Mouse (Mus musculus): Measurements from ENCODE around the gene Hoxb3. TPM values are rescaled to one million over a fixed set of nuclear protein-coding genes. Genes with fewer than 3 reads are reported as not detected.

The Hoxb3 gene
- polyA plus RNA-seq, 1 experiment from 2014 or later = 0.36 TPM

DNA sequence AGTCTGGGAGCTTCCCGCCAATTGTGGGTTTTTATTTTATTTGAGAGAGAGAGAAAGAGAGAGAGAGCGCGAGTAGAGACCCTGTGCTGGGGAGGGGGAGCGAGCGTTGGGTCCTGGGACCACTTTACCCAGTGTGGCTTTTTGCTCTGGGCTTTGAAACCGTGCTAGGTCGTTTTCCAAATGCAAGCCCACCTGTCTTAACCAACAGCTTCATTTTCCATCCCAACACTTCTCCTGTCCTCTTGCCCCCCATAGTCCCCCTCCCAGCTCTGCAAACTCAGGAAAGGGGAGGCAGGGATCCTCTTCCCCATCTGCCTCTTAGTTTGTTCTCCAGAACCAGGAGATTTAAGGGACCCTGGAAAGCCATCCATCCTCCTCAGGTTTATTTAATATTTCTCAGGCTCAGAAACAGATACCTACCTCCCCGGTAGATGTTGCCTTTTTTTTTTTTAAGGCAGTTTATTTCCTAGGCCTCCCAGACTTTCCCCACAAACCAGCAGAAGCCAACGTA lies 31.7 kb downstream of the Hoxb3 start:
- 12% methylated on average over 9 of the region's 9 CpGs for WGBS (ENCODE audit: insufficient replicate concordance)
- no peak for ATAC-seq
- H3K4me2 ChIP-seq = peak overlapping the region; percentile 50
- H3K9ac ChIP-seq = 0 out of 2 replicates have a peak overlapping the region, but pooled peaks have one; percentile 55
- peak overlapping the region; percentile 26; the same call in 1 of the 2 replicates for H3K4me3 ChIP-seq
- no peaks in the 10 kb centered on the region for H3K9me3 ChIP-seq (replicated peaks)
- no peaks in the 10 kb centered on the region for H3K4me1 ChIP-seq
- peak overlapping the region; percentile 43; the same call in 1 of the 2 replicates for H3K27ac ChIP-seq
- peaks cover 85% of the 10 kb centered on the region for H3K27me3 ChIP-seq (replicated peaks)
- H3K36me3 ChIP-seq = no peaks in the 10 kb centered on the region

DNA sequence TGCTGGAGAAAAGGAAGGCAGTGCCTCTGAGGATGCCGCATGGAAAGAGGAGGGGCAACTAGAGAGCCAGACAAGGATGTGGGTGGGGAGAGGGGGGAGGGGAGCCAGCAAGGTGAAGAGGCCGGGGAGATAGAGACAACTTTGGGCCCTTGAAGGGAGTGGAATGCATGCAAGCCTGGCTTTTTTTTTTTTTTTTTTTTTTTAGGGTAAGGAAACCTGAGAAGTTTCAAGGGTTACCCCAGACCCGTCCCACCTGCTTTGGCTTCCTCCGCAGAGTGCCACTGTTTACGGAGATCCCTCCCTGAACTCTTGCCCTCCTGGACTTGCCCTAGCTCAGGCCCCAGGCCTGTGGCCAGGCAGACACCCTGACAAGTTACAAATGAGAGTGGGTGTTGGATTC lies 40.7 kb downstream of the Hoxb3 start:
- no peak overlapping the region for H3K4me3 ChIP-seq
- no peak overlapping the region for H3K9ac ChIP-seq
- H3K27me3 ChIP-seq (replicated peaks) = peaks cover 75% of the 10 kb centered on the region
- H3K4me2 ChIP-seq = no peak overlapping the region
- H3K4me1 ChIP-seq = no peaks in the 10 kb centered on the region
- no peaks in the 10 kb centered on the region for H3K36me3 ChIP-seq
- no peak for ATAC-seq
- 12% methylated on average over 5 of the region's 5 CpGs for WGBS (ENCODE audit: insufficient replicate concordance)
- H3K27ac ChIP-seq = no peak overlapping the region
- H3K9me3 ChIP-seq (replicated peaks) = no peaks in the 10 kb centered on the region

DNA sequence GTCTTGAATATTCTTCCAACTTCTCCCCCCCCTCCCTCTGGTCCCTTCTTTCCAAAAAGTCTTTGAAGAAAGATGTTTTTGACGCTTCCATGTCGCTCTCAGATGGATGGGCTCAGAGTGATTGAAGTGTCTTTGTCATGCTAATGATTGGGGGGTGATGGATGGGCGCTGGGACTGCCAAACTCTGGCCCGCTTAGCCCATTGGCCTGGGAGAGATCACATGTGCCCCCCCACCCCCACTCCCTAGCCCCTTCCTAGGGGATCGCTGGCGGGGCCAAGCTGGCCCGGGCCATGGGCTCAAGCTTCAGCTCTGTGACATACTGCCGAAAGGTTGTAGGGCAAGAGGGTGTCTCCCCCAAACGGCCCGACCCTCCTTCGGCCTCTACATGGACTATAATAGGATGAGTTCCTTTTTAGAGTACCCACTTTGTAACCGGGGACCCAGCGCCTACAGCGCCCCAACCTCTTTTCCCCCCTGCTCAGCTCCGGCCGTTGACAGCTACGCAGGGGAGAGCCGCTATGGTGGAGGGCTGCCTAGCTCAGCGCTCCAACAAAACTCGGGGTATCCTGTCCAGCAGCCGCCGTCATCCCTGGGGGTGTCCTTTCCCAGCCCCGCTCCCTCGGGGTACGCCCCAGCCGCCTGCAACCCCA lies 42.4 kb downstream of the Hoxb3 start, which contains the start of gene Hoxb1:
Hoxb1 (plus strand) TSS at position 312 of the 651 bp plus-strand sequence.
- peaks cover 87% of the 10 kb centered on the region for H3K27me3 ChIP-seq (replicated peaks)
- H3K27ac ChIP-seq = no peak within 1 kb of the TSS
- no peaks in the 10 kb centered on the region for H3K4me1 ChIP-seq
- WGBS (ENCODE audit: insufficient replicate concordance) = 13% methylated on average over 26 of the region's 26 CpGs
- peak within 1 kb of the TSS; percentile 19; the same call in 1 of the 2 replicates for H3K4me2 ChIP-seq
- H3K9ac ChIP-seq = no peak within 1 kb of the TSS
- H3K4me3 ChIP-seq = no peak within 1 kb of the TSS
- no peaks in the 10 kb centered on the region for H3K36me3 ChIP-seq
- ATAC-seq = no peak
- no peaks in the 10 kb centered on the region for H3K9me3 ChIP-seq (replicated peaks)

DNA sequence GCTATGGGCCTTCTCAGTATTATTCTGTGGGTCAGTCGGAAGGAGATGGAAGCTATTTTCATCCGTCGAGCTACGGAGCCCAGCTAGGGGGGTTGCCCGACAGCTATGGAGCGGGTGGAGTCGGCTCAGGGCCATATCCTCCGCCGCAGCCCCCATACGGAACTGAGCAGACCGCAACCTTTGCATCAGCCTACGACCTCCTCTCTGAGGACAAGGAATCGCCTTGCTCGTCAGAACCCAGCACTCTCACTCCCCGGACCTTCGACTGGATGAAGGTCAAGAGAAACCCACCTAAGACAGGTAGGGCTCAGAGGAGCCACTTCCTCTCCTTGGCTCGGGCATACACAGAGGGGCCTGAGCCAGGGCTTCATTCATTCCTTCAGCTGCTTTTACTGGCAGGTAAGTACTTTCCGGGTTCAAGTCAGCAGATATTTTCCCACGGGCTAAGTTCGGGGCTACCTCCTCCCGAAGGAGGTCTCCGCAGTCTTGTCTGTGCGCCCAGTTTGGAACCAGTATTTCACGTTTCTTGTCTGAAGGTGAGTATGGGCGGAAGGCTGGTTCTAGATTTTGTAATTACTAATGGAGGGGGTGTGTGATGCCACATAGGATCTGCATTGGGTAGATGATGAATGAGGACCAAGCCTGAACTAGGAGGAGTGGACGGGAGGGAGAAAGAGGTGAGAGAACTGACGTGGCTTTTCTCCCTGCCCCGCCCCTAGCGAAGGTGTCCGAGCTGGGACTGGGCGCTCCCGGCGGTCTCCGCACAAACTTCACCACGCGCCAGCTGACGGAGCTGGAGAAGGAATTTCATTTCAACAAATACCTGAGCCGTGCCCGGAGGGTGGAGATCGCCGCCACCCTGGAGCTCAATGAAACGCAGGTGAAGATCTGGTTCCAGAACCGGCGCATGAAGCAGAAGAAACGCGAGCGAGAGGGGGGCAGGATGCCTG lies 43.2 kb downstream of the Hoxb3 start:
- WGBS (ENCODE audit: insufficient replicate concordance) = 6% methylated on average over 47 of the region's 47 CpGs
- ATAC-seq = no peak
- Histone ChIP-seq H3K9me3 (replicated peaks) (no peaks in the 10 kb centered on the region), H3K4me3 (no peak overlapping the region), H3K4me2 (peak overlapping the region; percentile 19; the same call in 1 of the 2 replicates), H3K27me3 (replicated peaks) (peaks cover 93% of the 10 kb centered on the region), H3K4me1 (no peaks in the 10 kb centered on the region), H3K27ac (no peak overlapping the region), H3K9ac (no peak overlapping the region), H3K36me3 (no peaks in the 10 kb centered on the region)

DNA sequence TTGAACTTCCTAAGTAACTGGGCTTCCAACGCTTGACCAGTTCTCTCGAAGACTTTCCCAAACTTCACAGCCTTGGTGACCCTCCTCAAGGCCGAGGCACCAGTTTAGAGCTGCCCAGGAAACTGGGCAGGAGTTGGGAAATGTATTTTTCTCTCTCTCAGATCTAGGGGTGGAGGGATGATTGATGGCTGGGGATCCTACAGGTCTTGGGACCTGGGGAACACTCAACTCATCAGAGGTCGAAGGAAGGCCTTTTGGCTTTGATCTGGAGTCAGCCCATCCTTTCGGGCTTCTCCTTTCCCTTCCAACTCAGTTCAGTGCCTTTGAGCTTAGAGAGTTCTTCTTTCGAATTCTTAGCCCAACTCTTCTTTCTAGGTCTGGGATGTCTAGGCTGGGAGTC lies 44.0 kb downstream of the Hoxb3 start:
- Histone ChIP-seq H3K9ac (no peak overlapping the region), H3K4me3 (no peak overlapping the region), H3K4me2 (no peak overlapping the region), H3K27me3 (replicated peaks) (peaks cover 94% of the 10 kb centered on the region), H3K27ac (no peak overlapping the region), H3K36me3 (no peaks in the 10 kb centered on the region), H3K9me3 (replicated peaks) (no peaks in the 10 kb centered on the region), H3K4me1 (no peaks in the 10 kb centered on the region)
- no peak for ATAC-seq
- WGBS (ENCODE audit: insufficient replicate concordance) = 25% methylated on average over 6 of the region's 6 CpGs

DNA sequence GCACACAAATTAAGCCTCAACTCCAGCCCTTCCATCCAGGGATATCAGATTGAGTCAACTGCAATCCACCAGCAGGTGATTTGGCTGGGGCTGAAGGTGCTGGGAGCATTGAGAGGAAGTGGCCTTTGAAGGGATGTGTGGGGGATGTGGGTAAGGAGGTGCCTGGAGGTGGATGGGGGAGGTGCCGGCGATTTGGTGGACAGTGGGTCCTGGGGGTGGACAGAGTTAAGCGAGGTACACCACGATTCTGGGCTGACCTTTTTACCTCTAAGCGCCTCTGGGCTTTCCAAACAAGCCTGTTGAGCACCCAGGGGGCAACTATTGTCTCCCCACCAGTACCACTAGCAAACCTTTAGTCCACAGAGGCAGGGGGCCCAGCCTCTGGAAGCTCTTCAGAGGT lies 45.6 kb downstream of the Hoxb3 start:
- no peaks in the 10 kb centered on the region for H3K9me3 ChIP-seq (replicated peaks)
- H3K4me2 ChIP-seq = no peak overlapping the region
- no peak overlapping the region for H3K9ac ChIP-seq
- H3K27ac ChIP-seq = no peak overlapping the region
- WGBS (ENCODE audit: insufficient replicate concordance) = 33% methylated on average over 5 of the region's 5 CpGs
- H3K4me3 ChIP-seq = no peak overlapping the region
- ATAC-seq = no peak
- H3K27me3 ChIP-seq (replicated peaks) = peaks cover 96% of the 10 kb centered on the region
- H3K36me3 ChIP-seq = no peaks in the 10 kb centered on the region
- no peaks in the 10 kb centered on the region for H3K4me1 ChIP-seq

DNA sequence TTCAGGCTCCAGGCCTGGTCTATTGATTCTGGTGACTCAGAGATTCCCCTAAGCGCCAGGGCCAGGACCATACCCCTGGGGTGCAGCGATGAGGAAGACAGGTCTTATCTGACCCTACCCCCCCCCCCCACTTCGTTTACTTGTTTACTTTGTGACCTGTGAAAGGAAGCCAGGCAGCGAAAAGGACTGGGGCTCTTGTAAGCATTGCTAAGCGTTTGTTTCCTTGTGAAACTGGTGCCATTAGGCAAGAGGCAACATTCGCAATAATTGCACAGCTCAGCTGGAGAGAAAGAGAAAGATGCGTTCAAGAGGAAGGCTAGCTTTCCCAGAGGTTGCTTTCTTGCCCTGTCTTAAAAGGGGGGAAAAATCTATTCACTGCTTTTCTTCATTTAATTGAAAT lies 46.0 kb downstream of the Hoxb3 start:
- Histone ChIP-seq H3K27me3 (replicated peaks) (peaks cover 96% of the 10 kb centered on the region), H3K36me3 (no peaks in the 10 kb centered on the region), H3K4me3 (no peak overlapping the region), H3K4me2 (no peak overlapping the region), H3K9me3 (replicated peaks) (no peaks in the 10 kb centered on the region), H3K9ac (no peak overlapping the region), H3K27ac (no peak overlapping the region), H3K4me1 (no peaks in the 10 kb centered on the region)
- WGBS (ENCODE audit: insufficient replicate concordance) = 34% methylated on average over 7 of the region's 7 CpGs
- ATAC-seq = no peak

DNA sequence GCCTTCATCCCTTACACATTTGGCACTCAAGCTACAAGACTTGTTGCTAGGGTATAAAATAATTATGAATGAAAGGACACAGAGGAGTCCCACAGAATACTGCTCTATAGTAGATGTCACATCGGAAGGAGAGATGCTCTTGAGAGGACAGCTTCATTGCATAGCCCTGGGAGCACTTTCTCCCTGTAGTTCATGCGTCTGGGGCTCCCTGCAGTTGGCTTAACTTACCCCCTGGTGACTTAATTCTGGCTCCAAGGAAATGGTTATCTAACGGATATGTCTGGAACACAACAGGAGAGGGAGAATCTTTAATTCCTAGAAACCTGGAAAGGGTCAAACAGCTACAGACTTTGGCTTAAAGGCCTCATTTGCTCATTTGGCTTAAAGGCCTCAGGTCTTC lies 48.6 kb downstream of the Hoxb3 start:
- no peak for ATAC-seq
- Histone ChIP-seq H3K9me3 (replicated peaks) (no peaks in the 10 kb centered on the region), H3K27me3 (replicated peaks) (peaks cover 94% of the 10 kb centered on the region), H3K4me3 (no peak overlapping the region), H3K4me2 (no peak overlapping the region), H3K27ac (no peak overlapping the region), H3K9ac (no peak overlapping the region), H3K36me3 (no peaks in the 10 kb centered on the region), H3K4me1 (no peaks in the 10 kb centered on the region)
- WGBS (ENCODE audit: insufficient replicate concordance) = 34% methylated on average over 3 of the region's 3 CpGs

DNA sequence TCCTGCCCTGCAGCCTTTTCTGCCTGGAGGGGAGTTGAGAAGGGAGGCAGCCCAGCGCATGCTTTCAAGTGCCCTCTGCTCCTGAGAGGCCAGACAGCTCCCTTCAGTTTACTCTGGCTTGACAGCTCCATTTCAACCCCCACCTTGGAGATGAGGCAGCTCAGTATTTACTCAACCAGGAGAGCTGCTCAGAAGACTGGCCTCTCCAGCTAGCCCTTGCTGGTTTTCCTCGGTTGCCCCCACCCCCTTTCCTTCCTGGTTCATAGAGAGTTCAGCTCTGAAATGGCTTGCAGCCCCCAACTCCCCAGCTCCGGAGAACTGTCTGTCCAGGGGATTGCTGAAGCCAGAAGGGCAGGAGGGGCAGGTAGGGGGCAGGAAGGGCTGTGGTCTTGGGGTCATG lies 49.4 kb downstream of the Hoxb3 start:
- ATAC-seq = no peak
- Histone ChIP-seq H3K36me3 (no peaks in the 10 kb centered on the region), H3K27ac (no peak overlapping the region), H3K27me3 (replicated peaks) (peaks cover 92% of the 10 kb centered on the region), H3K4me1 (no peaks in the 10 kb centered on the region), H3K4me2 (no peak overlapping the region), H3K9me3 (replicated peaks) (no peaks in the 10 kb centered on the region), H3K4me3 (no peak overlapping the region), H3K9ac (no peak overlapping the region)
- 17% methylated on average over 3 of the region's 3 CpGs for WGBS (ENCODE audit: insufficient replicate concordance)

DNA sequence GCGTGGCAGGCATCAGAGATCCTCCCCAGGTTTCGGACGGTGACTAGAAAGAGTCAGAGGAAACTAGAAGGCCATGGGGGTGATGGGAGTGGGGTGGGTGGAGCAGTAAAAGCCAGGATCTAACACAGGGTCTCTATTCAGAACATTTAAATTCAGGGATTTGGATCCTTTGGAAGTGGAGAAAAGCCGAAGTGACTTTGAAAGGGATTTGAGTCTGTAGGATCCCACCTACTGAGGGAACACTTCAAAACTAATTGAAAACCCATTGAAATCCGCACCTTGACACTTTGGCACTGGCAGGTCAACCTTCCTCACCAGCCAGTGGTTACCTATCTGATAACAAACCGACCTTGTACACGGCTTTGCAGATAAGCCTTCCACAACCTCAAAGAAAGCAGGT lies 51.7 kb downstream of the Hoxb3 start:
- no peak overlapping the region for H3K9ac ChIP-seq
- WGBS (ENCODE audit: insufficient replicate concordance) = 26% methylated on average over 7 of the region's 7 CpGs

DNA sequence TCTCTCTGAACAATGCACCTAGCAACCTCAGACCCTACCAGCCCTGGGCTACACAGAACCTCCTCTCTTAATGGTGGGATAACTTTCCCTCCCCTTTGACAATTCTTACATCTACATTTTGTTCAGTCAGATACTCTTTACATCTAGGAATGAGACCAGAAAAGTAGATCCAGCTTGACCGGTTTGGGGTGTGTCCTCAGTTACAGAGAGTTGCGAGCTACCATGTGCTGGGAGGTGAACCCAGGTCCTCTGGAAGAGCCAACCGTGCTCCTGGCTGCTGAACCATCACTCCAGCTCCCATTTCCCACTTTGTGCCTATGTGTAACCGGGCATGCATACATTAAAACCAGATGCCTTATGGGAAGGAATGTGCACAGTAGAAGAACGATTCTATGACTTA lies 60.3 kb downstream of the Hoxb3 start:
- no peaks in the 10 kb centered on the region for H3K36me3 ChIP-seq
- peaks cover 27% of the 10 kb centered on the region for H3K27me3 ChIP-seq (replicated peaks)
- H3K4me3 ChIP-seq = no peak overlapping the region
- no peak overlapping the region for H3K4me2 ChIP-seq
- H3K9me3 ChIP-seq (replicated peaks) = no peaks in the 10 kb centered on the region
- WGBS (ENCODE audit: insufficient replicate concordance) = 52% methylated on average over 5 of the region's 5 CpGs
- ATAC-seq = no peak
- H3K4me1 ChIP-seq = no peaks in the 10 kb centered on the region
- H3K27ac ChIP-seq = no peak overlapping the region
- no peak overlapping the region for H3K9ac ChIP-seq

More for the DNA sequence above, 51.7 kb downstream of the Hoxb3 start:
- Histone ChIP-seq H3K27me3 (replicated peaks) (peaks cover 69% of the 10 kb centered on the region), H3K27ac (no peak overlapping the region), H3K4me2 (no peak overlapping the region), H3K36me3 (no peaks in the 10 kb centered on the region), H3K4me3 (no peak overlapping the region), H3K9me3 (replicated peaks) (no peaks in the 10 kb centered on the region), H3K4me1 (no peaks in the 10 kb centered on the region)
- ATAC-seq = no peak

DNA sequence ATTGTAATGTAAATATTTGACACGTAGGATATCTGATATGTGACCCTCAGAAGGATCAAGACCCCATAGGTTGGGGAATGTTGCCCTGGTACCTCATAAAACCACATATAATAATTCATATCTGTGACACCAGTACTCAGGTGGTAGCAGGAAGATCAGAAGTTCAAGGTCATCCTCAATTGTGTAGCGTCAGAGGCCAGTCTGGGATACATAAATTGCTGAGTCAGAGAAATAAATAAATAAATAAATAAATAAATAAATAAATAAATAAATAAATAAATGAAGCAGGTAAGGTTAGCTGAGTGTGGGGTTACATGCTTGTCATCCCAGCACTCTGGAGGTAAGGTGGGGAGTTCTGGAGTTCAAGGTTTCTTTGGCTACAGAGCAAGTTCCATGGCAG lies 64.5 kb downstream of the Hoxb3 start:
- Histone ChIP-seq H3K9ac (no peak overlapping the region), H3K9me3 (replicated peaks) (no peaks in the 10 kb centered on the region), H3K27ac (no peak overlapping the region), H3K4me3 (no peak overlapping the region), H3K27me3 (replicated peaks) (0 out of 2 replicates have a peak, but pooled peaks cover 4% of the 10 kb centered on the region), H3K36me3 (no peaks in the 10 kb centered on the region), H3K4me1 (no peaks in the 10 kb centered on the region), H3K4me2 (no peak overlapping the region)
- no peak for ATAC-seq
- WGBS (ENCODE audit: insufficient replicate concordance) = 68% methylated on average over 2 of the region's 2 CpGs
